Mouse (Mus musculus): ENCODE measurements around the gene Gdf2. TPM values are rescaled to one million over a fixed set of nuclear protein-coding genes. Genes with fewer than 3 reads are reported as not detected.
A peak's percentile ranks its signal among the peaks of the same experiment; 100 is the strongest.

Gdf2 gene
- polyA plus RNA-seq, 1 experiment from 2014 or later = 0.41 TPM

DNA sequence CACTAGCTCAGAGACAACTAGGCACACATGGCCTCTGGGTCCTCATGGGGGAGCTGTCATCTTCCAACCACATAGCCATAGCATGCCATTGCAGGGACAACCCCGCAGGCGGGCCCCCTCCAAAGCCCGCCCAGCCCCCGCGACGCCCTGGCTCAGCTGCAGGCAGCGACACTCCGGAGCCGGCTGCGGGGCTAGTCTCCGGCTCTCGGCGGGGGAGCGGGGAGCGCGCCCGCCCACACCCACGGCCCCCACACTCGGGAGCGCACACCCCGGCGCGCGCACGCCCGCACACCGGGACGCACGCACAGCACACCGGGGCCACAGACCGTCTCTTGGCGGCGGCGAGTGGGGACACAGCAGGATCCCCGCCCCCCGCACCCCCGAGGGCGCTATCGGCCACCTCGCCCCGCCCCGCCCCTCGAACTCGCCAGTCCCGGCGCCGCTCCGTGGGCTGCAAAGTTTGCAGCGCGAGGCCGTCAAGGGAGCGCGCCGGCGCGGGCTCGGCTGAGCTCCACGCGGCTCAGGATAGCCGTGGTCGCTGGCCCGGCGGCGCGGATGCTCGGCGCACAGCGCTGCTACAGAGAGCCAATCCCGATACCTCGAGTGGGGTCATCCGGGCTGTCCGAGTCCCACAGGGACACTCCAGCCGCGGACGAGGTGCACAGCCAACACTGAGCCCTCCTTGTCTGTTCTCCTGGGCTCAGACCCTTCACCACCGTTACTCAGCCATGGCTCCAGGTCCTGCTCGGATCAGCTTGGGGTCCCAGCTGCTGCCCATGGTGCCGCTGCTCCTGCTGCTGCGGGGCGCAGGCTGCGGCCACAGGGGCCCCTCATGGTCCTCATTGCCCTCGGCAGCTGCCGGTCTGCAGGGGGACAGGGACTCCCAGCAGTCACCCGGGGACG lies 17.4 kb upstream of the Gdf2 start, which contains the start of gene Gdf10:
Gene Gdf10 (plus strand): TSS at position 420 of the 903 bp plus-strand sequence.
- no peak; the same call in 1 of the 2 replicates for ATAC-seq (ENCODE audit: extremely low read depth, insufficient number of reproducible peaks, low FRiP score, low TSS enrichment)
- under 1% methylated on average over 80 of the region's 85 CpGs for WGBS
- Histone ChIP-seq H3K36me3 (no peaks in the 10 kb centered on the region), H3K9me3 (no peaks in the 10 kb centered on the region), H3K4me3 (peak within 1 kb of the TSS; percentile 66), H3K27me3 (replicated peaks) (peaks cover 99% of the 10 kb centered on the region), H3K4me1 (peaks cover 15% of the 10 kb centered on the region), H3K4me2 (peak within 1 kb of the TSS; percentile 97), H3K9ac (peak within 1 kb of the TSS; percentile 74), H3K27ac (replicated peaks) (no peak within 1 kb of the TSS)

DNA sequence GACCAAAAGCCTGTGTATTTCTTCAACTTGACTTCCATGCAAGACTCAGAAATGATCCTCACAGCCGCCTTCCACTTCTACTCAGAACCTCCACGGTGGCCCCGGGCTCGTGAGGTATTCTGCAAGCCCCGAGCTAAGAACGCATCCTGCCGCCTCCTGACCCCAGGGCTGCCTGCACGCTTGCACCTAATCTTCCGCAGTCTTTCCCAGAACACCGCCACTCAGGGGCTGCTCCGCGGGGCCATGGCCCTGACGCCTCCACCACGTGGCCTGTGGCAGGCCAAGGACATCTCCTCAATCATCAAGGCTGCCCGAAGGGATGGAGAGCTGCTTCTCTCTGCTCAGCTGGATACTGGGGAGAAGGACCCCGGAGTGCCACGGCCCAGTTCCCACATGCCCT lies 9.0 kb upstream of the Gdf2 start:
- 39% methylated on average over 17 of the region's 17 CpGs for WGBS
- peak overlapping the region; percentile 28; the same call in 1 of the 2 replicates for H3K4me2 ChIP-seq
- H3K4me1 ChIP-seq = peaks cover 12% of the 10 kb centered on the region
- H3K9ac ChIP-seq = no peak overlapping the region
- H3K36me3 ChIP-seq = no peaks in the 10 kb centered on the region
- no peak overlapping the region for H3K4me3 ChIP-seq
- no peak for ATAC-seq (ENCODE audit: extremely low read depth, insufficient number of reproducible peaks, low FRiP score, low TSS enrichment)
- no peak overlapping the region for H3K27ac ChIP-seq (replicated peaks)
- peaks cover 97% of the 10 kb centered on the region for H3K27me3 ChIP-seq (replicated peaks)
- H3K9me3 ChIP-seq = no peaks in the 10 kb centered on the region

DNA sequence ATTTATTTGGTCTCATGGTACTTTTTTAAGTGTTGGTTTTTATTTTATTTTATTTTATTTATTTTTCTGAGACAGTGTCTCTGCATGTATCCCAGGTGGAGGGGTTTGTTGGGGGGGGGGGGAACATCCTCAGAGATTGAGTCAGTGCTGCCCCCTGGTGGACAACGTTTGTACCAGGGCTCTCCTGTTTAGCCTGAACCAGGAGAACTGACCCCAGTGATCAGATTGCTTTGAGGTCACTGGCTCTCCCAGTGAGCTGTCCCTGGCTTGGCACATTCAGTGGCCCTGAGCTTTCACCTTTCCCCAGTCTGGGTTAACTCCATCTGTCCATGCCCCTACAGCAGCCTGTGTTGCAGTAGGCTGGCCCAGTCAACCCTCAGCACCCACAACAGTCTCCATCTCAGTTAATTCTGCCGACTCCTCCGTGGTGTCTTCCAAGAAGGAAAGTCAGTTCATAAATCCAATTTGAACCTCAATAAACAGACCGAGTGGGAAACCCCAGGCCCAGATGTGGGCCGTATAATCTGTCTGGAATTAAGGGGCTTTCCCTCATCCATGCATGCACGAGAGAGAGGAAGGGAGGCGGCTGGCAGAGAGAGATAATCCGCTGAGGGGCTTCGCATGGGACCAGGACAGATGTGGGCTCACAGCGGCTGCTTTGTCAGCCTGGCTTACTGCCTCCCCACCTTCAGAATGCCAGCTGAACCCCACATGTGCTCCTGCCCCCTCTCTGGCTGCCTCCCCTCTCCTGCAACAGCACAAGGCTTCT lies 7.7 kb upstream of the Gdf2 start:
- Histone ChIP-seq H3K36me3 (no peaks in the 10 kb centered on the region), H3K4me1 (peaks cover 11% of the 10 kb centered on the region; the same call in 1 of the 2 replicates), H3K9me3 (no peaks in the 10 kb centered on the region), H3K4me3 (no peak overlapping the region), H3K27ac (replicated peaks) (no peak overlapping the region), H3K9ac (no peak overlapping the region), H3K27me3 (replicated peaks) (peaks cover 87% of the 10 kb centered on the region), H3K4me2 (no peak overlapping the region)
- ATAC-seq (ENCODE audit: extremely low read depth, insufficient number of reproducible peaks, low FRiP score, low TSS enrichment) = no peak
- WGBS = 54% methylated on average over 10 of the region's 10 CpGs

DNA sequence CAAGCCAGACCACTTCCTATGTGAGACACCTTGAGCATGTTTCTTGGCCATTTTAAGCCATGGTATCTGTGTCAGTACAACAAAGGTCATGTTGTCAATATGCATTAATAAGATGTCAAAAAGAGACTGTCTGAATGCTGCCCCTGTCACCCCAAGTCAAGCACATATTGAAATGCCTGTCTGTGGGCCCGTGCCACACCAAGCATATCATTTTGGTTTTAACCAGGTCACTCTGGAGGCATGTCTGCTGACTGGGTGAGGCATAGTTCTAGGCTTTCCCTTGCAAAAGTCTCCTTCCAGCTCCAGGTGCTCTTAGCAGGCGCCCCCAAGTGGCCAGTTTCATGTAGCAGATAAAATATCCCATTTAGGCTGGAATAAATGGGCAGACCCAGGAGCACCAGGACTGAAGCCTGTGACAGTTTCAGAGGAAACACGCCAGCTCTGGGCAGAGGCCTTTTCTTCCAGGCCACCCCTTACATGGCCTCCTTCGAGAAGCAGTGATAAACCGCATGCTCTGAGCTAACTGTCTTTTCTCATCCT lies 7.0 kb upstream of the Gdf2 start:
- ATAC-seq (ENCODE audit: extremely low read depth, insufficient number of reproducible peaks, low FRiP score, low TSS enrichment) = no peak
- WGBS = 29% methylated on average over 5 of the region's 5 CpGs
- H3K36me3 ChIP-seq = no peaks in the 10 kb centered on the region
- H3K4me2 ChIP-seq = no peak overlapping the region
- no peaks in the 10 kb centered on the region for H3K9me3 ChIP-seq
- H3K27ac ChIP-seq (replicated peaks) = no peak overlapping the region
- peaks cover 11% of the 10 kb centered on the region; the same call in 1 of the 2 replicates for H3K4me1 ChIP-seq
- no peak overlapping the region for H3K4me3 ChIP-seq
- H3K27me3 ChIP-seq (replicated peaks) = peaks cover 82% of the 10 kb centered on the region
- no peak overlapping the region for H3K9ac ChIP-seq

DNA sequence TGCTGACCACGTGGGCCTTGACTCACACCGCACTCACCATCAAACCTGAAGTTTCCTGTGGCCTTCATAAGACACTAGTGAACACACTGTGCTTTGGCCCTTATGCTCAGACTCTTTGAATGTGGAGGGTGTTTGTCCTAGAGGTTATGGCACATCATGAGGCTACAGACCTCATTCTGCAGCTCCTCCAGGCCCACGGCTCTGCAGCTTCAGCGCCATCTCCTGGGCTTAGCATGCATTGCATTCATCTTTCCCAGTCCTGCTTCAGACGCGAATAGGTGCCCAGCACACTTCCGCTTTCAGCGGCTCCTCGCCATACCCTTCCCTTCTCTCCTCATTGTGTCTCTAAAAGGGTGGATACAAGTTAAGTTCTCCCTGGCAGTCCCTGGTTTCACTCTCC lies 1.7 kb upstream of the Gdf2 start:
- no peak overlapping the region for H3K27ac ChIP-seq (replicated peaks)

DNA sequence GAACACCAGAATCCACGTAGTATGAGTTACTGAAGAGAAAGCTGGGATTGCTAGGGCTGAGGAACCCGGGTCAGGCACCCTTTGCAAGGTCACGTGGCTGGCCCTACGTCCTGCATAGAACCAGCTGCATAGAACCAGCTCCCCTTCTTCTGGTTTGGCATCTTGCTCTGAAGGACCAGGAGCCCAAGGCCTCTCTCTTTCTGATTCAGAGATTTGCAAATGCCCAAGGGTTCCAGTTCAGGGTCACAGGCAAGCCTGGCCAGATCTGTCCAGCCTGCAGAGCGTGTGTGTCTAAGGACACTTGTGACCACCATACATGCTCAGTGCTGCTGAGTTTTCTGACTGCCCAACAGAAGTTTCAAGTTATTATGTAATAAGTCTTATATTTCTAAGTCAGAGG lies 1.4 kb downstream of the Gdf2 start:
- Histone ChIP-seq H3K4me1 (peaks cover 16% of the 10 kb centered on the region), H3K27ac (replicated peaks) (no peak overlapping the region), H3K4me3 (no peak overlapping the region), H3K27me3 (replicated peaks) (0 out of 2 replicates have a peak, but pooled peaks cover 3% of the 10 kb centered on the region), H3K36me3 (no peaks in the 10 kb centered on the region), H3K4me2 (no peak overlapping the region), H3K9me3 (no peaks in the 10 kb centered on the region), H3K9ac (no peak overlapping the region)
- no peak for ATAC-seq (ENCODE audit: extremely low read depth, insufficient number of reproducible peaks, low FRiP score, low TSS enrichment)
- WGBS = 60% methylated on average over 5 of the region's 5 CpGs

More for the DNA sequence above, 1.7 kb upstream of the Gdf2 start:
- WGBS = 22% methylated on average over 9 of the region's 9 CpGs
- H3K27me3 ChIP-seq (replicated peaks) = peaks cover 32% of the 10 kb centered on the region
- ATAC-seq (ENCODE audit: extremely low read depth, insufficient number of reproducible peaks, low FRiP score, low TSS enrichment) = no peak
- H3K9ac ChIP-seq = peak overlapping the region; percentile 63; the same call in 1 of the 2 replicates
- H3K9me3 ChIP-seq = no peaks in the 10 kb centered on the region
- H3K4me3 ChIP-seq = peak overlapping the region; percentile 35
- peak overlapping the region; percentile 63 for H3K4me2 ChIP-seq
- H3K4me1 ChIP-seq = peaks cover 16% of the 10 kb centered on the region
- no peaks in the 10 kb centered on the region for H3K36me3 ChIP-seq

DNA sequence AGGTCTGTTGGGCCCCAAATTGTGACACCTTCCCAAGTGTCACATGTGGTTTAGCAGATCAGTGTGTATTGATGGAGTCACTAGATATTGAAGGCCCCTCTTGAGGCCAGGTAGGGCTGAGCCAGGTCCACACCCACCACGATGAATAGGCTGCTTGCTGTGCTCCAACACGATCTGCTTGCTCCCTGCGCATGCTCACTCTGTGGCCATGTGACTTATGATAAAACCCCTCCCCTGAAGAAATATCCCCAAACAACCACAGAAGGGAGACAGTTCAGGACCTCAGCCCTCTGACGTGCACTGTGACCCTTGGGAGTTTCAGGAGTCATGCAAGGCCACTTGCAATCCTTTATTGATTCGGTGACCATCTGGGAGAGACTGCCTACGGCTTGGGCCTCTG lies 5.3 kb downstream of the Gdf2 start:
- Histone ChIP-seq H3K9me3 (no peaks in the 10 kb centered on the region), H3K27me3 (replicated peaks) (no peaks in the 10 kb centered on the region), H3K4me2 (no peak overlapping the region), H3K36me3 (no peaks in the 10 kb centered on the region), H3K27ac (replicated peaks) (no peak overlapping the region), H3K4me3 (no peak overlapping the region), H3K4me1 (peaks cover 6% of the 10 kb centered on the region; the same call in 1 of the 2 replicates), H3K9ac (no peak overlapping the region)
- ATAC-seq (ENCODE audit: extremely low read depth, insufficient number of reproducible peaks, low FRiP score, low TSS enrichment) = no peak
- WGBS = 72% methylated on average over 6 of the region's 6 CpGs

DNA sequence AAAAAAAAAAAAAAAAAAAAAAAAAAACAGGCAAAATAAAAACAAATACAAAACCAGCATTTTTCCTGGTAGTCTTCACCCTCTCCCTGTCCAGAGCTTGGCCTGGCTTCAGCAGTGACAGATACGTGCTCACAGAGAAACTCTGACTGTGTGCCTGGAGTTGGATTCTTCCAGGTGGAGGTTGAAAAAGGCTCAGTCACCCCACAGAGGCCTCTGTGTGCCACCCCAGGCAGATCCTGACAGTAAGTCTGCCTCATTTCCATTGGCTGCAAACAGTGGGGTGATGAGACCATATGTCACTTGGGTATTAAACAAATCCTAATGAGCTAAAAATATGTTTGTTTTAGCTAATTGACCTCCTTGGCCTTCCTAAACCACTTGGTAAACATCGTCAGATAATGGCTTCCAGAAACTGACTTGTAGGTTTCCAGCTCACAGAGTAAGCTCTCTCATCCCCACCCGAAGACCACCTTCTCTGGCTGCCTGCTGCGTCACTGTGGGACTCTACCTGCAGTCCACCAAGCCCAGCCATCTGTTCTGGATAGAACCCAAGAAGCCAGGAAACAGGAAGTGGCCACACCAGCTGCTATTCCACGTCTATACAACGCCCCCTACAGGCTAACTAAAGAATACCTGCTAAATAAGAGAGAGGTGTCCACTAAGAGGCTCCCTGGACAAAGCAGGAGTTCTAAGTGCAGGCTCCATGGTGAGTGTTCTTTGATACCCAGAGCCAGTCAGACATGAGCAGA lies 11.6 kb downstream of the Gdf2 start:
- Histone ChIP-seq H3K27me3 (replicated peaks) (no peaks in the 10 kb centered on the region), H3K4me3 (no peak overlapping the region), H3K36me3 (no peaks in the 10 kb centered on the region), H3K9ac (no peak overlapping the region), H3K4me1 (no peaks in the 10 kb centered on the region), H3K9me3 (no peaks in the 10 kb centered on the region), H3K4me2 (no peak overlapping the region), H3K27ac (replicated peaks) (no peak overlapping the region)
- WGBS = 50% methylated on average over 6 of the region's 6 CpGs
- ATAC-seq (ENCODE audit: extremely low read depth, insufficient number of reproducible peaks, low FRiP score, low TSS enrichment) = no peak

DNA sequence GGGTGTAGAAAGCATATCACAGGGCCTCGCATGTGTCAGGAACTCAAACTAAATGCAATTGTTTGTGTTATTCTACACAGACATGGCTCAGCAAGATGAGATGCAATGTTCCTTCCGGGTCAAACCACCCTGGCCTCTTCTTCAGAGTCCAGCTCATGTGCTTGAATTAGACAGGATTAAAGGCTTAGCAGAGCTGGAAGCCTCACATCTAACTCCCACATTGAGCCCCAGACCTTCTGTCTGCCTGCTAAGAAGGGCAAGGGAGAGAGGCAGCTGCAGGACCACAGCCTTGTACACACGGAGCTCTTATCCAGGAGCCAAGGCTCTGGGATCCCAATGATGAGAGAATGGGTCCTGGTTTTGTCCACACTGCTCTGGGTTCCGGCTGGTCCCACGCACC lies 12.9 kb downstream of the Gdf2 start, which contains the start of gene Rbp3:
Gene Rbp3 (plus strand): TSS at position 243 of the 400 bp plus-strand sequence.
- no peaks in the 10 kb centered on the region for H3K27me3 ChIP-seq (replicated peaks)
- WGBS = 69% methylated on average over 5 of the region's 5 CpGs
- ATAC-seq (ENCODE audit: extremely low read depth, insufficient number of reproducible peaks, low FRiP score, low TSS enrichment) = no peak
- no peak within 1 kb of the TSS for H3K27ac ChIP-seq (replicated peaks)
- H3K4me1 ChIP-seq = peaks cover 9% of the 10 kb centered on the region
- H3K4me3 ChIP-seq = no peak within 1 kb of the TSS
- no peaks in the 10 kb centered on the region for H3K36me3 ChIP-seq
- H3K9ac ChIP-seq = no peak within 1 kb of the TSS
- no peak within 1 kb of the TSS for H3K4me2 ChIP-seq
- H3K9me3 ChIP-seq = no peaks in the 10 kb centered on the region

DNA sequence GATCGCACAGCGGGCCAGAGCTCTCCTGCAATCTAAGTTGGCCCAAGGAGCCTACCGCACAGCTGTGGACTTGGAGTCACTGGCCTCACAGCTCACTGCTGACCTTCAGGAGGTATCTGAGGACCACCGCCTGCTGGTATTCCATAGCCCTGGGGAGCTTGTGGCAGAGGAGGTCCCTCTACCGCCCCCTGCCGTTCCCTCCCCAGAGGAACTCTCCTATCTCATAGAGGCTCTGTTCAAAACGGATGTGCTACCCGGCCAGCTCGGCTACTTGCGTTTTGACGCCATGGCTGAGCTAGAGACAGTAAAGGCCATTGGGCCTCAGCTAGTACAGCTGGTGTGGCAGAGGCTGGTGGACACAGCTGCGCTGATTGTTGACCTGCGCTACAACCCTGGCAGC lies 15.2 kb downstream of the Gdf2 start:
- 61% methylated on average over 13 of the region's 13 CpGs for WGBS
- peaks cover 14% of the 10 kb centered on the region for H3K4me1 ChIP-seq
- no peaks in the 10 kb centered on the region for H3K9me3 ChIP-seq
- H3K36me3 ChIP-seq = no peaks in the 10 kb centered on the region
- H3K4me3 ChIP-seq = no peak overlapping the region
- no peak for ATAC-seq (ENCODE audit: extremely low read depth, insufficient number of reproducible peaks, low FRiP score, low TSS enrichment)
- H3K27ac ChIP-seq (replicated peaks) = no peak overlapping the region
- 0 out of 2 replicates have a peak, but pooled peaks cover 3% of the 10 kb centered on the region for H3K27me3 ChIP-seq (replicated peaks)
- no peak overlapping the region for H3K9ac ChIP-seq
- H3K4me2 ChIP-seq = no peak overlapping the region

Data from heart, embryonic 13.5 days (tissue).